Mouse (Mus musculus): ENCODE measurements at regions not wholly inside any gene's neighbourhood (a gene's known extent, or its start where the extent isn't known, plus 50 kb on each side); places are given as distances from the start of the nearest gene placed in this dataset.

- DNase-seq (ENCODE audit: low read depth): no peak
Measured at GRCm38 (mm10) chr2:144169576-144170178, 100.8 kb upstream of the Mgme1 start.

DNA sequence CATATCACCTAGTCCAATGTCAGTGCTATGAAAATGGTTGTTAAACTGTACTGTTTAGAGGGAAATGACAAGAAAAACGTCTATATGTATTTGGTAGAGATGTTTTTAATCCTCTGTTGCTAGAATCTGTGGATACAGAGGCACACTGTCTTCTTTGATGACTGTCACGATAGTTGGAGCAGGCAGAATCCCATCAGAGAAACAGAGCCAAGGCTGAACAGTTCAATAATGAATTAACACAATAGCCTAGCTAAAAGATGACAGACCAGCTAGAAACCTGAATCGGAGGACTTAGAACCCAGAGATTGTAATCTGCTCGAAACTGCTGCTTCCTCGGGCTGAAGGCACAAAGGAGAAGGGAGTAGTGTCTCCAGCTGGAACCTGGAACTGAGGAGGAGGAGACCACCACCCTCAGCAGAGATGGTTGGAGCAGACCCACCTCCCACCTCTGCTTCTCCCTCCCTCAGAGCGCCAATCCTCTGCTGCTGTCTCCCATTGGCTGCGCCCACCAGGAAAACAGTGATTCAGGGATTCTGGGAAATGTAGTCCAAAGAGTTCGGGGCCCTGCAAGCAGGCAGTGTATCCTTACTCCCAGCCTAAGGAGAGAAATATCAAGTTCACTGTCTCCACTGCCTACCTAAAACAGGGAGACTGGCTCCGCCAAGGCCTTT is 98.2 kb upstream of the Mgme1 start:
- DNase-seq (ENCODE audit: low read depth): no peak

DNA sequence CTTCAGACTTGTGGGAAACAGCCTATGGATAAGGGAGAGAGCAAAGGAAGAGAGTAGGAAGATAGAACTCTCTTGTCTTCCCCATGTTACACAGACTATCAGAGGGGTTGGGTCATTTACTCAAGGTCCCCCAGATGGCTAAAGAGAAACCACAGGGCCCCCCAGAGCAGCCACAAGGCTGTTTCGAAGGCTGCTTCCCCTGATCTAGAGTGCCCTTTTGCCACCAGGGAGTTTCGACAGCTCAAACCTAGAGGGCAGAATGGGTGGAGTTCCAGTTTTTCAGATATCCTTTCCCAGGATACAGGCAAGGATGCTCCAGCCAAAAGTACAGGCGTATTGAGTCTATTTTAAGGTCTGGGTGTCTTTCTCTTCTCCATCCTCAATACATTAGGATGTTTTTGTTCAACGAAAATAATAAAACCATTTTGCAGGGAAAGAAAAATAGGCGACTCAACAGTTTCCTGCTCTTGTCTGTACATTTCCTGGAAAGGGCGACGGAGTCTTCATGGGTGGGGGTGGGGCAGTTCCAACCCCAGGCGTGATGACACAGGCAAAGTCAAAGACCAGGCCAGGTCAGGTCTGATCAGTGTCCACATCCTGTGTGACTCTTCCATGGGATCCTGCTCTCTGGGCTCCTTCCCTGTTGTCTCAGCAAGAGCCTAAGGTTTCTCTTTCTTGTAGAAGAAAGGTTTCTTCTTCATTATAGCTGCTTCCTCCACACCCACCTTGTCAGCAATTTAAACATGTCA is 96.9 kb upstream of the Mgme1 start:
- DNase-seq (ENCODE audit: low read depth): no peak

- no peak for DNase-seq (ENCODE audit: low read depth)
Measured at GRCm38 (mm10) chr2:144174366-144175035, 96.0 kb upstream of the Mgme1 start.

GRCm38 (mm10) chr2:144176508-144177170 is 93.8 kb upstream of the Mgme1 start:
- DNase-seq (ENCODE audit: low read depth): no peak

DNA sequence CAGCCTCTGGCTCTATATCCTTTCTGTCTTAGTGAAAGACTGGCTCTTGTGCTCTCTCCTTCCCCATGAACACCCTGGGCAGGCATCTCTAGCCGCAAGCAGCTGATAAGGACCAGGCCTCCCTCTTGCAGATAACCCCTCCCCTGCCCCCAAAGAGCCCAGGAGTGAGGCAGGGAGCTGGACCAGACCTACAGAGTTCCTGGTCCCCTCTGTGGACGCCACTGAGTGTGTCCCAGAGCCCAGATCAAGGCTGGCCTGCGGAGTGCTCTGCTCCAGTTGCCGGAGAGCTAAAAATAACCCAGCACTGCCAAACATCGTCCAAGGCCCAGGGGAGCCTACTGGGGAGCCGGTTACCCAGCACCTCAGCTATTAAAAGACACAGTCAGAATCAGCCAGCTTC is 93.2 kb upstream of the Mgme1 start:
- no peak for DNase-seq (ENCODE audit: low read depth)

GRCm38 (mm10) chr2:144177920-144178319 is 92.5 kb upstream of the Mgme1 start:
- no peak for DNase-seq (ENCODE audit: low read depth)

- no peak for DNase-seq (ENCODE audit: low read depth)
Measured at GRCm38 (mm10) chr2:144182108-144182507, 88.4 kb upstream of the Mgme1 start.

GRCm38 (mm10) chr2:144182542-144182941 is 87.9 kb upstream of the Mgme1 start:
- no peak for DNase-seq (ENCODE audit: low read depth)

- DNase-seq (ENCODE audit: low read depth): no peak
Measured at GRCm38 (mm10) chr2:144183371-144183944, 87.0 kb upstream of the Mgme1 start.

DNA sequence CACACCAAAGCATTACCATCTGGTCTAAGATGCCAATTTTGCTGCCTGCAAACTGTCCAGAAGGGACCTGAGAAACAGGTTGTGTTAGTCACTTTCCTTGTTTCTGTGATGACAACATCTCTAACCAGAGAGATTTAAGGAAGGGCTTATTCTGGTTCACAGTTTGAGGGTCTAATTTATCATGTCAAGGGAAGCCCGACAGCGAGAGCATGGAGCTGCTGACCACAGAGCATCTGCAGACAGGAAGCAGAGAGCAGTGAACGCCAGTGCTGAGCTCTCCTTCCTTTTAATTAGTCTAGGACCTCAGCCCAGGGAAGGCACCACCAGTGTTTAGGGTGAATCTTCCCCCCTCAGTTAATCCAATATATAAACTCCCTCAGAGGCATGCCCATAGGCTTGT is 85.3 kb upstream of the Mgme1 start:
- no peak for DNase-seq (ENCODE audit: low read depth)

DNA sequence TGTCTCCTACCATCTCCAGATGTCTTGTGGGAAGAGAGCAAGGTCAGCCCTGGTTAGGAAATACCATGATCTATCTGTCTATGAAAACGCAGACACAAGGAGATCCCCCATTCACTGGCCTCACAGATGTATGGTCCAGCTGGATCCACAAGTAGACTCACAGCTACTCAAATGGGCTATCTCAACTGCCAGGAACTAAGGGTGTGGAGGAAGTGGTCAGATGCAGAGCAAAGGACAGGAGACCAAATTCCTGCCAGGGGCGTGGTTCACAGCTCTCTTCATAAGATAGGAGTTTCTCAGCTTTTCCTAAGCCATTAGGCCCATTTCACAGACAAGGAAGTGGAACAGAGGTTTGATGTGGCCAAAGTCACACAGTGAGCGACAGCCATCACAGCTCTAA is 84.0 kb upstream of the Mgme1 start:
- no peak for DNase-seq (ENCODE audit: low read depth)

DNA sequence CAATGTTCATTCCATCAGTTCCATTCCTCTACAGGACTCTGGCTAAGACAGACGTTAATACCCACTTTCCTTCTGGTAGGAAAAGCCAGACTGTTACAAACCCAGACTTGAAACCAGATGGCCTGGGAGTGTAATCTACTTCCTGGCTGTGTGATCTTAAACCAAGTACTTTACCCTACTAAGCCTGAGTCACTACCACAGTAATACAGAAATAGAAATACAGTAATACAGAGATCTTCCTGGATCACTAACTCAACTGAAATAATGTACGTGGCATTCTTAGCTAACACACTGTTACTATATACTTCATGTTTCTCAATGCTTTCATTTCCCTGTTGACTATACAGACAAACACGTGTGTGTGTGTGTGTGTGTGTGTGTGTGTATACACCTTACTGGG is 82.4 kb upstream of the Mgme1 start:
- DNase-seq (ENCODE audit: low read depth): no peak

GRCm38 (mm10) chr2:144188485-144188884 is 82.0 kb upstream of the Mgme1 start:
- DNase-seq (ENCODE audit: low read depth): no peak

DNA sequence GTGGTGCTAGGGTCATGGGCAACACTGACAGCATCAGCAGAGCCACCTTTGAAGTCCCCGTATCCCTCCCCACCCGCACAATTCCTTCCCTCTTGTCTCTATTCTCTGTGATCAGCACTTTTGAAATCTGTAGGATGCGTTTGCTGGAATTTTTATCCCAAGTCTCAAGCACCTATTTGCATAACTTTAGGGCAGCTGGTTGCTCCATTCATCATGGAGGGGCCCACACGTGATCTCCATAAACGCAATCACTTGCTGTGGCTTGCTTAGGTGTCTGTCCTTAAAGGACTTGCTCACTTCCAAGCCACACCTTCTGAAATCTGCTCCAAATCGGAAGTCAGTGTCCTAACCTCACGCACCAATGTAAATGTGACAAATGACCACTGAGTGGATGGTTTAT is 80.7 kb upstream of the Mgme1 start:
- no peak for DNase-seq (ENCODE audit: low read depth)

DNA sequence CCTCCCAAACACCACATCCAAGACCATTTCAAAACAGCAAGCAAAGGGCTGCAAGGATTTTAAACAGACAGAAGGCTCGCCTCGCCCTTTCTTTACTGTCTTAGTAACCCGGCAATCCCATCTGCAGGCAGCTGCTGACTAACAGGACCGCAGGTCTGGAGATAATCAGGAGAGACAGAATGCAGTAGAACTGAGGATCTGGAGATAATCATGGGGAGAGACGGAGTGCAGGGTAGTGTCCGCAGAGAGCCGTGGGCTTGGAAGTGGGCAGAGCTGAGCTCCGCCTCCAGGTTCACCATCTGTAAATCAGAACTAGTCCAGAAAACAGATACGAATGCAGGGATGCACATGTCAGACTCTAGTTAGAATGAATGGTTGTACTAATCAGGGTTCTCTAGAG is 79.4 kb upstream of the Mgme1 start:
- DNase-seq (ENCODE audit: low read depth): no peak

GRCm38 (mm10) chr2:144191707-144192106 is 78.8 kb upstream of the Mgme1 start:
- DNase-seq (ENCODE audit: low read depth): no peak

- DNase-seq (ENCODE audit: low read depth): no peak
Measured at GRCm38 (mm10) chr2:144192428-144192827, 78.0 kb upstream of the Mgme1 start.

- no peak for DNase-seq (ENCODE audit: low read depth)
Measured at GRCm38 (mm10) chr2:144195851-144196250, 74.6 kb upstream of the Mgme1 start.

DNA sequence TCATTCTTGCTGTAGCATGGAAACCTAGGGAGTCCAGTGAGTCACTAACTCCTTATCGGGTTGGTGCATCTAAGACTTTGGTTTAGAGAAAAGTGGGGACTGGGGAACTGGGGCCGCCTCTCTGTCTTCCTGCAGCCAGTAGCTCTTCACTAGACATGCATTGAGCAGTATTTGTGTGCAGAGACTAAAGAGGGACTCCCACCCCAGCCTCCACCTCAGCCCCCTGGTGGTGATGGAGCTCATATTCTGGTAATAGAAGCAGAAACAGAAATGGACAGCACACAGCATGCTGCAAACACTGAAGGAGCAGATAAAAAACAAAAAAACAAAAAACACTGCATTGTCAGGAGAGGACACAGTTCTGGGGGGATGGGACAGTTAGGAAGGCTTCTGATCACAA is 73.3 kb upstream of the Mgme1 start:
- DNase-seq (ENCODE audit: low read depth): no peak

DNA sequence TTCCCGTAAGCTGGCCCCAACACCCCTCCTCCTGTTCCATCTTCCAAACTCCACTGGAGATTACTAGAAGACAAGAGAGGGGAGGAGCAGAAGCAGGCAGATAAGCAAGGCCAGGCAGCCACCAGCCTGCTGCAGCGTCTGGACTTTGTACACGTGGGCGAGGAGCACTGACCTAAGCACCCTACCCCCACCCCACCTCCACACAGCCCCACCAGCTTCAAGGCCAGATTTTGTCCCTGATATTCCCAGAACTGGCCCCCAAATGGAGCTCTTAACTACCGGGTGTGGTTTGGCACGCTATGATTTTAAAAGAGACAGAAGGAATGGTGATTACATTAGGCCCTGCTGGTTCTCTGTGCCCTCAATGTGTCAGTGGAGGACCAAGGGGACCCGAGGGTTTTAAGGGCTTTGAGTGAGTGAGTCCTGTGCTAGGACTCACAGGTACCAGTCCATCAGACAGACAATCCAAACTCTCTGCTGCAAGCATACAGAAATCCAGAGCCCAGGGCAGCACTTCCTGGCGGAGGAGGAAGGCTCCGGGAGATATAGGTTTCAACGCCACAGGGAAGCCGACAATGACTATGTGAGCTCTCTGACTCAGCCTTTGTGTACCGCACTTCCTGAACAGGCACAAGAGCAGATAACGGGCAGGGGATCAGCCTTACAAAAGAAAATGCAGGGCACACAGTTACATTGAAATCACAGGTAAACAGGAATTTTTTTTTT is 72.0 kb upstream of the Mgme1 start:
- no peak for DNase-seq (ENCODE audit: low read depth)
